Mouse (Mus musculus) limb, embryonic 11.5 days (tissue): ENCODE measurements at regions not wholly inside any gene's neighbourhood (a gene's known extent, or its start where the extent isn't known, plus 50 kb on each side); places are given as distances from the start of the nearest gene placed in this dataset.

Experiments used
- ATAC-seq: fragments of 200-750 bp; cut with Nextera tagmentation; 2 replicates; pipeline ENCODE4 v1.8.0; 2017; ENCODE audit warnings: low read depth; ENCODE audit not compliant: insufficient number of reproducible peaks, low FRiP score, low TSS enrichment
- DNase-seq: peaks from one replicate; pipeline ENCODE4 v3.0.0-alpha.2; 2015; ENCODE audit warnings: low spot score
- H3K27ac ChIP-seq: fragments of 300-500 bp; sonication (generic); replicated peaks from 2 replicates; pipeline ENCODE4 v1.5.1; 2014; ENCODE audit warnings: low read depth, mild to moderate bottlenecking, low read length
- H3K27me3 ChIP-seq: fragments of 300-500 bp; sonication (generic); 2 replicates; pipeline ENCODE4 v1.6.1; 2014; ENCODE audit warnings: mild to moderate bottlenecking, low read length, mixed read lengths; ENCODE audit not compliant: control insufficient read depth, insufficient read depth
- H3K36me3 ChIP-seq: fragments of 300-500 bp; sonication (generic); 2 replicates; pipeline ENCODE4 v1.6.1; 2014; ENCODE audit warnings: mild to moderate bottlenecking, low read length, moderate library complexity, mixed read lengths; ENCODE audit not compliant: control insufficient read depth, insufficient read depth
- H3K4me1 ChIP-seq: fragments of 300-500 bp; sonication (generic); 2 replicates; pipeline ENCODE4 v1.6.1; 2014; ENCODE audit warnings: low read length, mixed read lengths; ENCODE audit not compliant: control insufficient read depth, insufficient read depth
- H3K4me2 ChIP-seq: fragments of 300-500 bp; sonication (generic); 2 replicates; pipeline ENCODE4 v1.6.1; 2014; ENCODE audit warnings: low read depth, mild to moderate bottlenecking, moderate library complexity; ENCODE audit not compliant: severe bottlenecking
- H3K4me3 ChIP-seq: fragments of 300-500 bp; sonication (generic); 2 replicates; pipeline ENCODE4 v1.5.1; 2014; ENCODE audit warnings: low read depth, low read length
- H3K9ac ChIP-seq: fragments of 300-500 bp; sonication (generic); 2 replicates; pipeline ENCODE4 v1.6.1; 2014; ENCODE audit warnings: mild to moderate bottlenecking, low read length
- H3K9me3 ChIP-seq: fragments of 300-500 bp; sonication (generic); 2 replicates; pipeline ENCODE4 v1.6.1; 2016; ENCODE audit warnings: low read length; ENCODE audit not compliant: control insufficient read depth
- WGBS: fragments of 180-500 bp; shearing (Covaris S2); extraction: QIAGEN DNeasy Blood & Tissue Kit; methylation state at CpG from one replicate; pipeline ENCODE4 v1.1.7; 2014; 5-methylcytosine and 5-hydroxymethylcytosine counted together

DNA sequence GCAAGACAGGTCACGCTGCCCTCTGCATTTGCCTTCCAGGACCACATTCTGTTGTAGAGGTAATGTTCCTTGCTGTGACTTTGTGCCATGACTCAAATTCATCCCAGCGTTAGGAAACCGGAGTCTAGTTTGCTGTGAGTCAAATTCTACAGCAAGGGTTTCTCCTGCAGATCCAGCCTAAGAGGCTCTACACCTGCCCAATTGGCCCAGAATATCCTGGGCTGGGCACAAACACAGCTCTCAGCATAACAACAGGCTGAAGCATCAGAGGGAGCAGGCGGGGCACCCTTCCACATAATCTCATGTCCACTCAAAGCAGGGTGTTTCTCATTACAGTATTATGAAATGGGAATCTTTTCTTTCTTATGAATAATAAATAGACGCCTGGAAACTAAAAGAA is 220.2 kb upstream of the Pard3b start:
- no peaks in the 10 kb centered on the region for H3K27me3 ChIP-seq
- no peak overlapping the region for H3K4me3 ChIP-seq
- H3K9ac ChIP-seq, result no peak overlapping the region
- no peaks in the 10 kb centered on the region for H3K36me3 ChIP-seq
- H3K9me3 ChIP-seq, result no peaks in the 10 kb centered on the region
- H3K4me2 ChIP-seq, result no peak overlapping the region
- no peak overlapping the region for H3K27ac ChIP-seq
- DNase-seq (no peak), ATAC-seq (no peak)
- WGBS, result 70% methylated on average over 5 of the region's 5 CpGs
- H3K4me1 ChIP-seq, result no peaks in the 10 kb centered on the region

DNA sequence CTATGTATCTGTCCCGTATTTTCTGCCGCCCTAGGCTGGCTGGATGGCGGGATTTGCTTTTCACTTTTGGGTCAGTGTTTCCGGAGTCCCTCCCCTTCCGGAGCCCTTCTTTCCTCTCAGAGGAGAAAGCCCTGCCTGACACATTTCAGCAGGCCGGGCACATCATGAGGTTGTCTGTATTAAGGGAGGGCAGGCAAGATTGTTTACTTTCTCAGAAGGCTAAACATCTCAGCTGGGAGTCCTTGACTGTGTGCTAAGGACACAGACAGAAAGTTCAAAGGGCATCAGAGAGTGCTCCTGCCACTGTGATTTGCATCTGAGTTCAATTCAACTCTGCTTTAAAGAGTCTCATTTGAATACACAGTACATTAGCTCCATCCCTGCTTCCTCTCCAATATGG is 218.8 kb upstream of the Pard3b start:
- Histone ChIP-seq H3K4me2 (no peak overlapping the region), H3K27ac (no peak overlapping the region), H3K4me3 (no peak overlapping the region), H3K4me1 (no peaks in the 10 kb centered on the region), H3K9me3 (no peaks in the 10 kb centered on the region), H3K27me3 (no peaks in the 10 kb centered on the region), H3K36me3 (no peaks in the 10 kb centered on the region), H3K9ac (0 out of 2 replicates have a peak overlapping the region, but pooled peaks have one; percentile 22)
- 49% methylated on average over 6 of the region's 6 CpGs for WGBS
- ATAC-seq (no peak), DNase-seq (no peak)

DNA sequence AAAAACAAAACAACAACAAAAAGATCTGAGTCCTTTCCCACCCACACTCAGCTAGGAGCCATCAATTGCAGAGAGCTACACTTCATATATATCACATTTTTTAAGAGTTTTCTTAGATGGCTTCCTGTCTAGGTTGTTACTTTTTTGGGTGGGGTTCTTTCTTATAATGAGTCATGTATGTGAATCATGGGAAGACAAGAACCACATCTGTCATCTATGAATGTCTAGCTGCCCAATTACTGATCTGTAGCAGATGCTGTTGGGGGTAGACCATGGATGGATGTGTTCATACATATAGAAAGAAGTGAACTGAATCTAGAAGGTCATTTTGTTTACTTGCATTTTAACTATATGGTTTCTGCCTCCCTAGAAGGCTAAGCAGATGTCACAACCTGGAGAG is 215.4 kb upstream of the Pard3b start:
- H3K4me1 ChIP-seq, result no peaks in the 10 kb centered on the region
- no peak overlapping the region for H3K9ac ChIP-seq
- no peaks in the 10 kb centered on the region for H3K9me3 ChIP-seq
- no peaks in the 10 kb centered on the region for H3K27me3 ChIP-seq
- H3K4me2 ChIP-seq, result no peak overlapping the region
- H3K27ac ChIP-seq, result no peak overlapping the region
- H3K4me3 ChIP-seq, result no peak overlapping the region
- ATAC-seq (no peak), DNase-seq (no peak)
- H3K36me3 ChIP-seq, result no peaks in the 10 kb centered on the region

DNA sequence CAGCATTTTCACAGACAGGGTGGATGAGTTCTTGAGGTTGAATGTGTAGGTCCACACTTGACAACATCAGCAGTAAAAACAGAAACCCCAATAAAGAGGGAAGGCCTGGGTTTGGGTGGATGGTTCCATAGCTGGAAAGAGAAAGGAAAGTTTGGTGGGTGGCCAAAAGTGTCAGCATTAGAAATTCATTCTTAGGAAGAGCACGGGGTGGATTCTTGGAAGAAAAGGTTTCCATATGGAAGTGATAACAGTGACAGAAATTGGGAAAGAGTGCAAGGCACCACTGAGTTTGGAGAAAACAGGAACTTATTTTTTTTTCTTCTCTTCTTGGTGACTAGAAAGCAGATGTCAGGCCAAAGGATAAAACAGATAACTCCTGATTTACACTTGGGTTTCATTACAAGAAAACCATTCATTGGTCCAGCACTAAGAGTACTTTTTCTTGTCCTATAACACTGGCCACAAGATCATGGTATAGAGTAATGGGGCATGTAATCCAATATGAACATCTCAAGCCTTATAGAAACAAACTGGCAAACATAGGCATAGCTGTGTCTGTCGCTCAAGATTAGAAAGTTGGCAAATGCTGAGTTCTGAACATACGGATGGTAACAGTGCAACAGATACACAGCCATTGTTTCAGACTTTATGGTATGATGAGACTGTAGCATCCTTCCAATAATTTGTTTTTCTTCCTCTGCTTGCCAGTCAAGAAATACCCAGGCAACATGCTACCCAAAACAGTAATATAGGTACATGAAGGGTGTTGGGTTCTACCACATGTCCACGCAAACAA is 209.7 kb upstream of the Pard3b start:
- DNase-seq (no peak), ATAC-seq (no peak)
- WGBS, result 90% methylated on average over 4 of the region's 4 CpGs
- no peak overlapping the region for H3K4me2 ChIP-seq
- H3K9ac ChIP-seq, result no peak overlapping the region
- H3K9me3 ChIP-seq, result no peaks in the 10 kb centered on the region
- no peaks in the 10 kb centered on the region for H3K4me1 ChIP-seq
- no peak overlapping the region for H3K27ac ChIP-seq
- no peak overlapping the region for H3K4me3 ChIP-seq
- no peaks in the 10 kb centered on the region for H3K36me3 ChIP-seq
- H3K27me3 ChIP-seq, result no peaks in the 10 kb centered on the region

DNA sequence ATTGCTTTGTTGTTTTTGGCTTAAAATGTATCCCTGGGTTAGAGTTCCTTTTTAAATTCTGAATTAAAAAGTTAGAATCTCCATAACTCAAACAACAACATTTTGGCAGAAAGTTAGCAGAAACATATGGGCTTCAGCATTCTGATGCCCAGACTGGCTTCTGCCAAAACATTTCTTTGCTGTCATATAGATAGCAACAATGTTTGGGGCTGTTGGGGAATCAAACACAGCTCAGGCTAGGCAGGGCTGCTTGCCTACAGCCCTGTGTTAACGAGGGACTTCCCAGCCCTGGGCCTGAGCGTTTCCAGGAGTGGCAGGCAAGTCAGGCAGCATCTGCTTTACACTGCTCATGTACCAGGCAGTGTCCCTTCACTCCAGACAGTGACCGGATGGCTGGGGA is 201.0 kb upstream of the Pard3b start:
- Histone ChIP-seq H3K4me1 (no peaks in the 10 kb centered on the region), H3K27me3 (no peaks in the 10 kb centered on the region), H3K4me3 (no peak overlapping the region), H3K36me3 (no peaks in the 10 kb centered on the region), H3K27ac (no peak overlapping the region), H3K4me2 (no peak overlapping the region), H3K9me3 (no peaks in the 10 kb centered on the region), H3K9ac (no peak overlapping the region)
- DNase-seq (no peak), ATAC-seq (no peak)
- 64% methylated on average over 3 of the region's 3 CpGs for WGBS

DNA sequence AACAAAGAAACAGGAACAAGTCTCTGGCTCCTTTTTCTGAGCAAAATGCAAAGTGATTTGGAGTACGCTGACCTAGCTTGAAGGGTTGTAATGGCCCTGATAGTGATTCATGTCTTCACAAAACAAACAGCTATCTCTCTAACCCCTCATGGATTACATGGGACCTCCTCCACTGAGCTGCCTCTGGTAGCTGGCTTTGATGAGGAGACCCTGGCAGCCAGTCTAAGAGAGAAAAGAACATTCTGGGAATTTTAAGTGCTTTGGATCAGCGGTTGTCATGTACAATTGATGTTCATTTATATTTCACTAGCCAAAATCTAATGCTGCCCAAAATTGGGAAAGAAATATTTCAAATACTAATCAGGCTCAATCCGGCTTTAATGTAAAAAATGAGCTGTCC is 177.2 kb upstream of the Pard3b start:
- no peak overlapping the region for H3K27ac ChIP-seq
- no peak overlapping the region for H3K4me2 ChIP-seq
- no peak overlapping the region for H3K9ac ChIP-seq
- no peaks in the 10 kb centered on the region for H3K9me3 ChIP-seq
- ATAC-seq (no peak), DNase-seq (no peak)
- no peaks in the 10 kb centered on the region for H3K27me3 ChIP-seq
- no peaks in the 10 kb centered on the region for H3K36me3 ChIP-seq
- no peaks in the 10 kb centered on the region for H3K4me1 ChIP-seq
- no peak overlapping the region for H3K4me3 ChIP-seq
- 74% methylated on average over 3 of the region's 3 CpGs for WGBS

DNA sequence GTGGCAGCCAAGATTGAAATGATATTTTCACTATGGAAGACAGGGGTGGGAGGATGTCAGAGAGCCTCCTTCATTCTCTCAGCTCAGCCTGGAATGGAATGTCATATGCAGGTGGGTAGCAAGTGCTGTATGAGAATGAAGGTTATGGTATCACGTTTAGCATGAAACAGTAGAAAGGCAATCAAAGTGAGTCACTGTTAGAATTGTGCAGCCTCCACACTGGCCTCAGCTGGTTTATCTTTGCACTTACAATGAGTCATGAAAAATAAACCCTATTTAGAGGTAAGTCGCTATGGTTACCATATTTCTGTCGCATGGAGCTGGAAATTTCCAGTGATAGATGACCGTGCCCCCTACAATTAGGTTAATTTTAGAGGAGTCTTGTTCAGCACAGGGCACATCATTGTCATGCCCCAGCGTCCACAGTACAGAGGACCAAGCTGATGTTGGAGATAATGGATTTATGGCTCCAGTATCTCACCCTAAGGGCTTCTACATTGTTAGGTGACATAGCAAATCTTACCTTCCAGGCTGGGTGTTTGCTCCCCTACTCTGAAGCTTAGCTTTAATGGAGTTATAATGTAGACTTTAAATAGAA is 167.9 kb upstream of the Pard3b start:
- Histone ChIP-seq H3K27ac (no peak overlapping the region), H3K4me3 (no peak overlapping the region), H3K9ac (no peak overlapping the region), H3K4me2 (no peak overlapping the region), H3K4me1 (no peaks in the 10 kb centered on the region), H3K27me3 (no peaks in the 10 kb centered on the region), H3K9me3 (no peaks in the 10 kb centered on the region), H3K36me3 (no peaks in the 10 kb centered on the region)
- DNase-seq, result no peak
- ATAC-seq, result no peak
- 76% methylated on average over 5 of the region's 5 CpGs for WGBS

DNA sequence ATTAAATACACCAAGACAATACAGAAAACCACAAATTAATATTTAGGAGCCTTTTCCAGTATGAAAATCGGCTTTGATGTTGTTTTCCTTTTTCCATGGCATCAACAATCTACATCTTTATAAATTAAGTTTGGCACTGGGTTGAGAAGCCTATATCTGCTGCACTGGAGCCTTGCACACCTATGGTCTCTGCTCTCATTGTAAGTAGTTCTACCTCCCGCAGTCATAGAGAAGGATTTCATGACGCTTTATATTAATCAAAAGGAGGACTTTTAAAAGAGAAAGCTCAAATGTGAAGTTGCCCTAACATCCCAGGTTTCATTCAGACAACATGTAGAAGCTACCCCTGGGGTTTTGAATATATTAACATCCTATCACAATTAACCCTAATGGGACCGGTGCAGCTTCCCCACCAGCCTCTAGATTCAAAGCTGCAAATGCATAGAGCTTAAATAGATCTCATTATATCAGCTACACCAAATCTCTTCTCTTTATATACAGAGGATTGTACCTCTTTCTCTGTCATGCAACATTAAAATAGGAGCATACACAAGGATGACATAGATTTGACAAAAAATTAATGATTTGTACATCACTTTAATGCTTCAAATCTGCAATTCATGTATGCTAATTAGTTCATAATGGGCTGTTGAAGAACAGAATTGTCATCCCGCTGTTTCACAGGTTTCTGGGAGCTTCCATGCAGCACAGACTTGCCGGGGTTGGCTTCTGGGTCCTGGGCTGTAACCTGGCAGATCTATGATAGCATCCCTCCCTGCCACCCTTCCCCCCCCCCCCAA is 166.6 kb upstream of the Pard3b start:
- no peak overlapping the region for H3K9ac ChIP-seq
- no peak overlapping the region for H3K4me2 ChIP-seq
- H3K9me3 ChIP-seq, result no peaks in the 10 kb centered on the region
- H3K36me3 ChIP-seq, result no peaks in the 10 kb centered on the region
- no peak for DNase-seq
- H3K4me1 ChIP-seq, result no peaks in the 10 kb centered on the region
- H3K27ac ChIP-seq, result no peak overlapping the region
- no peak overlapping the region for H3K4me3 ChIP-seq
- ATAC-seq, result no peak
- WGBS, result 83% methylated on average over 6 of the region's 6 CpGs
- no peaks in the 10 kb centered on the region for H3K27me3 ChIP-seq
